In the genomic region with DNA sequence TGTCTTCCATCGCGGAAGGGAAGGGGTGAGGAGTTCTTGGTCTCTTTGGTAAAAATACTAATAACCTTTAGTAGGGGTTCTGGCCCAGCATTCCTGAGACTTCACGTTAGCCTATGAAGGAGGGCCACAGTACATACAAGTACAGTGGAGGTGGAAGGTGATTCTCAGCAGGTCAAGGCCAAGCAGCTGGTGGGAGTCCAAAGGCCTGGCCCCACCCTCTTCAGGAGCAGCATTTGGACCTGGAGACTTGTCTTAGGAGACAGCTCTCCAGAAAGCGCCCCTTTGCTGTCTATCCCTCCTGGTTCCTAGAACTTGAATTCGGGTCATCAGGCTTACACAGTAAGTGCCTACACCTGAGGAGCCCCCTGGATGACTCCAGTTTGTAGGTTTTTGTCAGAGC, we compare ENCODE assay signal across 15 mouse cellular contexts.
"Had no signal": no experiment of that assay in that cellular context is flagged by ENCODE, and none has a peak within 500 bp of the region (broad histone marks: within the 10 kb centered on the region; RNA-seq: fewer than 3 reads in every experiment).

No protein-coding gene starts in this region.

- H3K9me3 ChIP-seq: limb, embryonic 10.5 days; liver, embryonic 12.5 days; lung, embryonic 15.5 days; megakaryocyte, embryonic 14.5 days; midbrain, embryonic 15.5 days; neural tube, embryonic 12.5 days; stomach, embryonic 15.5 days had no signal

- ATAC-seq: liver, embryonic 12.5 days; liver, postnatal 0 days; midbrain, embryonic 15.5 days had no signal

- H3K4me3 ChIP-seq: left cerebral cortex, adult 2 months; limb, embryonic 10.5 days; liver, embryonic 12.5 days; lung, embryonic 15.5 days; midbrain, embryonic 15.5 days; neural tube, embryonic 12.5 days; stomach, embryonic 15.5 days had no signal

- H3K4me2 ChIP-seq: liver, embryonic 12.5 days; lung, embryonic 15.5 days; midbrain, embryonic 11.5 days; midbrain, embryonic 15.5 days; neural tube, embryonic 12.5 days; stomach, embryonic 15.5 days had no signal

- H3K9ac ChIP-seq: liver, embryonic 12.5 days; liver, postnatal 0 days; lung, embryonic 15.5 days; midbrain, embryonic 15.5 days; neural tube, embryonic 12.5 days; stomach, embryonic 15.5 days had no signal

- H3K4me1 ChIP-seq: limb, embryonic 10.5 days; neural tube, embryonic 12.5 days had no signal

- DNase-seq: lung, postnatal 14 days; right cerebral cortex, postnatal 4 days; thymus, adult 2 months; thymus, postnatal 25 days had no signal

- H3K27me3 ChIP-seq: liver, embryonic 12.5 days; lung, embryonic 15.5 days; megakaryocyte, embryonic 14.5 days; midbrain, embryonic 15.5 days; neural tube, embryonic 12.5 days; stomach, embryonic 15.5 days had no signal

- H3K27ac ChIP-seq: left cerebral cortex, adult 2 months; limb, embryonic 10.5 days; liver, embryonic 12.5 days; lung, embryonic 15.5 days; macrophage; midbrain, embryonic 15.5 days; neural tube, embryonic 12.5 days; stomach, embryonic 15.5 days had no signal
